Mouse (Mus musculus): Measurements from ENCODE around the gene Adam12.

DNA sequence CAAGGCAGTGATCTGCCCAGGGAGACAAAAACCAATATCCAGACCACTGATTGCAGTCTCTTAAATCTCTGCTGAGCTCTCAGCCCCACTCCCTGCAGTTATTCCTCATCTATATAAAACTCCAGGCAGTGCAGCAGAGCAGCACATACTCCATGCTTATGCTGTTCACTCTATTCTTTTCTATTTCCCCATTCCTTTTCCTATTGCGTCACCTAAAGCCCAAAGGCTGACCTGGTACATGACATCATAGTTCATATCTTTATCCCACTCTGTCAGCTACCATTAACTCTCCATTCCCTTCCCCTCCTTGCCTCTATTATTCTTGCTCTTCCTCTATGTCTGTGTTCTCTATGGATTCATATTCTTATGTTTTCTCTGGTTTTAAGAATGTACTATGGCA, 246.3 kb downstream of the Adam12 start:
- TF ChIP-seq POLR2A (IDR thresholded peaks at IDR 0.05; ENCODE audit: insufficient read depth, low read depth, low read length) = no peak
- TF ChIP-seq CTCF (IDR thresholded peaks at IDR 0.05; ENCODE audit: insufficient read depth, low read depth, low read length) = no peak

All from olfactory bulb, adult 2 months (tissue).